Mouse (Mus musculus): ENCODE data around the gene Man2c1. TPM values are rescaled to one million over a fixed set of nuclear protein-coding genes. Genes with fewer than 3 reads are reported as not detected.

The Man2c1 gene
- total and polyA plus RNA-seq, 2 experiments: 28.1 to 122 TPM

GRCm38 (mm10) chr9:57150192-57150591 is 19.7 kb downstream of the Man2c1 start:
- no peak for TF ChIP-seq POLR2A (IDR thresholded peaks at IDR 0.05; ENCODE audit: extremely low read depth, insufficient read depth, low read length)
- TF ChIP-seq CTCF (IDR thresholded peaks at IDR 0.05; ENCODE audit: low read depth, low read length): no peak
- Histone ChIP-seq H3K4me1 (ENCODE audit: control insufficient read depth, insufficient read depth, low read length) (peaks cover 7% of the 10 kb centered on the region; the same call in 1 of the 2 replicates), H3K27ac (replicated peaks; ENCODE audit: insufficient read depth, low read depth, low read length) (no peak overlapping the region), H3K9ac (ENCODE audit: low read depth, low read length) (no peak overlapping the region), H3K79me2 (ENCODE audit: control insufficient read depth, insufficient read depth, low read length) (no peaks in the 10 kb centered on the region), H3K36me3 (ENCODE audit: control insufficient read depth, insufficient read depth, low read length) (no peaks in the 10 kb centered on the region), H3K27me3 (ENCODE audit: control insufficient read depth, insufficient read depth, low read length) (no peaks in the 10 kb centered on the region), H3K4me3 (ENCODE audit: insufficient read depth, low read depth, low read length) (no peak overlapping the region)
- WGBS: 77% methylated on average over 5 of the region's 5 CpGs
- no peak for DNase-seq (ENCODE audit: extremely low read depth, low read depth, low spot score)

DNA sequence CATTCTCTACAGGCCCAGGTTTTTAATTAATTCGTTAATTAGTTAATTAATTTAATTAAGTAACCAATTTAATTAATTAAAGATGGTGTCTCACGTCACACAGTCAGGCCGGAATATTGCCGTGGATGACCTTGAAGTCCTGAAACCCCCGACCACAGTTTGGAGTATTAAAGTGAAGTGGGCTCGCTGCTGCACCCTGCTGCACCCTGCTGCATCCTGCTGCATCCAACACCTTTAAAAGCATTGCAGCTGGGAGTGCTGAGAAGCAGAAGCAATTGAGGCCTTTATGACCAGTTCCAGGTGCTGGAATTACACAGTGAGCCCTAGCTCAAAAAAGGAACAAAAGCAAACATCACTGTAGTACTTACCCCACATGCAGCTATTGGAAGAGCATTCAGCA is 21.8 kb downstream of the Man2c1 start:
- no peak overlapping the region for H3K9ac ChIP-seq (ENCODE audit: low read depth, low read length)
- no peak overlapping the region for H3K27ac ChIP-seq (replicated peaks; ENCODE audit: insufficient read depth, low read depth, low read length)
- no peak overlapping the region for H3K4me3 ChIP-seq (ENCODE audit: insufficient read depth, low read depth, low read length)
- DNase-seq (ENCODE audit: extremely low read depth, low read depth, low spot score): no peak
- H3K79me2 ChIP-seq (ENCODE audit: control insufficient read depth, insufficient read depth, low read length): no peaks in the 10 kb centered on the region
- 73% methylated on average over 6 of the region's 6 CpGs for WGBS
- H3K36me3 ChIP-seq (ENCODE audit: control insufficient read depth, insufficient read depth, low read length): no peaks in the 10 kb centered on the region
- H3K4me1 ChIP-seq (ENCODE audit: control insufficient read depth, insufficient read depth, low read length): peaks cover 5% of the 10 kb centered on the region; the same call in 1 of the 2 replicates
- H3K27me3 ChIP-seq (ENCODE audit: control insufficient read depth, insufficient read depth, low read length): no peaks in the 10 kb centered on the region
- TF ChIP-seq CTCF (IDR thresholded peaks at IDR 0.05; ENCODE audit: low read depth, low read length) (no peak), POLR2A (IDR thresholded peaks at IDR 0.05; ENCODE audit: extremely low read depth, insufficient read depth, low read length) (no peak)

- Histone ChIP-seq H3K9ac (ENCODE audit: low read depth, low read length) (no peak overlapping the region), H3K27me3 (ENCODE audit: control insufficient read depth, insufficient read depth, low read length) (no peaks in the 10 kb centered on the region), H3K27ac (replicated peaks; ENCODE audit: insufficient read depth, low read depth, low read length) (no peak overlapping the region), H3K4me1 (ENCODE audit: control insufficient read depth, insufficient read depth, low read length) (no peaks in the 10 kb centered on the region; the same call in 1 of the 2 replicates), H3K4me3 (ENCODE audit: insufficient read depth, low read depth, low read length) (no peak overlapping the region), H3K79me2 (ENCODE audit: control insufficient read depth, insufficient read depth, low read length) (no peaks in the 10 kb centered on the region), H3K36me3 (ENCODE audit: control insufficient read depth, insufficient read depth, low read length) (no peaks in the 10 kb centered on the region)
- TF ChIP-seq CTCF (IDR thresholded peaks at IDR 0.05; ENCODE audit: low read depth, low read length): no peak
- no peak for TF ChIP-seq POLR2A (IDR thresholded peaks at IDR 0.05; ENCODE audit: extremely low read depth, insufficient read depth, low read length)
- DNase-seq (ENCODE audit: extremely low read depth, low read depth, low spot score): no peak
- WGBS: 95% methylated on average over 7 of the region's 7 CpGs
Observed at GRCm38 (mm10) chr9:57156383-57156782, 25.9 kb downstream of the Man2c1 start.

DNA sequence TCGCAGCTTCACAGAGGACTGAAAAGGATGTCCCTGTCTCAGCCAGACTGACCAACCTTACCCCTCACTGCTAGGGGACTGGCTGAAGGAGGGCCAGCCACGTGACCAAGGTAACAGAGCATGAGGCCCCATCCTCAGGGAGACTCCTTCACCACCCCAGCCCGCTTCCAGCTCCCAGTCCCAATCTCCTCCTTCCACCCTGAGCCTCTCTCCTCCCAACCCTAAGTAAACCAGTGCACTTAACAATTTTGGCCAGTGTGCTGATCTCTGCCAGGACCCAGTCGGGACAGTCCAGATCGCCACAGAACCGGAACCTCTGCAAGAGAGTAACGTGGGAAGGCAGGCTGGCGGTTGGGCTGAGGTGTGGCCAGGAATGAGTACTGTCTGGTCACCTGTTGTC is 26.3 kb downstream of the Man2c1 start:
- no peaks in the 10 kb centered on the region; the same call in 1 of the 2 replicates for H3K4me1 ChIP-seq (ENCODE audit: control insufficient read depth, insufficient read depth, low read length)
- TF ChIP-seq POLR2A (IDR thresholded peaks at IDR 0.05; ENCODE audit: extremely low read depth, insufficient read depth, low read length): no peak
- TF ChIP-seq CTCF (IDR thresholded peaks at IDR 0.05; ENCODE audit: low read depth, low read length): no peak
- no peak overlapping the region for H3K27ac ChIP-seq (replicated peaks; ENCODE audit: insufficient read depth, low read depth, low read length)
- 87% methylated on average over 8 of the region's 8 CpGs for WGBS
- no peak overlapping the region for H3K9ac ChIP-seq (ENCODE audit: low read depth, low read length)
- DNase-seq (ENCODE audit: extremely low read depth, low read depth, low spot score): no peak
- no peaks in the 10 kb centered on the region for H3K36me3 ChIP-seq (ENCODE audit: control insufficient read depth, insufficient read depth, low read length)
- no peaks in the 10 kb centered on the region for H3K79me2 ChIP-seq (ENCODE audit: control insufficient read depth, insufficient read depth, low read length)
- no peak overlapping the region for H3K4me3 ChIP-seq (ENCODE audit: insufficient read depth, low read depth, low read length)
- no peaks in the 10 kb centered on the region for H3K27me3 ChIP-seq (ENCODE audit: control insufficient read depth, insufficient read depth, low read length)

GRCm38 (mm10) chr9:57157499-57157898 is 27.0 kb downstream of the Man2c1 start:
- TF ChIP-seq CTCF (IDR thresholded peaks at IDR 0.05; ENCODE audit: low read depth, low read length): no peak
- no peak for TF ChIP-seq POLR2A (IDR thresholded peaks at IDR 0.05; ENCODE audit: extremely low read depth, insufficient read depth, low read length)
- no peak for DNase-seq (ENCODE audit: extremely low read depth, low read depth, low spot score)
- H3K4me3 ChIP-seq (ENCODE audit: insufficient read depth, low read depth, low read length): peak overlapping the region; percentile 92
- 0 out of 2 replicates have a peak overlapping the region, but pooled peaks have one; percentile 72 for H3K9ac ChIP-seq (ENCODE audit: low read depth, low read length)
- no peaks in the 10 kb centered on the region for H3K27me3 ChIP-seq (ENCODE audit: control insufficient read depth, insufficient read depth, low read length)
- no peaks in the 10 kb centered on the region for H3K79me2 ChIP-seq (ENCODE audit: control insufficient read depth, insufficient read depth, low read length)
- no peak overlapping the region for H3K27ac ChIP-seq (replicated peaks; ENCODE audit: insufficient read depth, low read depth, low read length)
- no peaks in the 10 kb centered on the region; the same call in 1 of the 2 replicates for H3K4me1 ChIP-seq (ENCODE audit: control insufficient read depth, insufficient read depth, low read length)
- no peaks in the 10 kb centered on the region for H3K36me3 ChIP-seq (ENCODE audit: control insufficient read depth, insufficient read depth, low read length)
- 34% methylated on average over 13 of the region's 13 CpGs for WGBS

GRCm38 (mm10) chr9:57158013-57158470 is 27.6 kb downstream of the Man2c1 start, which contains the start of gene Commd4:
Gene Commd4, minus strand, starts transcription at chr9:57158331.
- WGBS: under 1% methylated on average over 24 of the region's 24 CpGs
- H3K4me3 ChIP-seq (ENCODE audit: insufficient read depth, low read depth, low read length): peak within 1 kb of the TSS; percentile 92
- no peaks in the 10 kb centered on the region for H3K27me3 ChIP-seq (ENCODE audit: control insufficient read depth, insufficient read depth, low read length)
- H3K9ac ChIP-seq (ENCODE audit: low read depth, low read length): peak within 1 kb of the TSS; percentile 72
- H3K79me2 ChIP-seq (ENCODE audit: control insufficient read depth, insufficient read depth, low read length): no peaks in the 10 kb centered on the region
- DNase-seq (ENCODE audit: extremely low read depth, low read depth, low spot score): peak; percentile 91
- H3K27ac ChIP-seq (replicated peaks; ENCODE audit: insufficient read depth, low read depth, low read length): 0 out of 2 replicates have a peak within 1 kb of the TSS, but pooled peaks have one; percentile 13
- no peaks in the 10 kb centered on the region for H3K36me3 ChIP-seq (ENCODE audit: control insufficient read depth, insufficient read depth, low read length)
- no peaks in the 10 kb centered on the region; the same call in 1 of the 2 replicates for H3K4me1 ChIP-seq (ENCODE audit: control insufficient read depth, insufficient read depth, low read length)
- TF ChIP-seq POLR2A (IDR thresholded peaks at IDR 0.05; ENCODE audit: extremely low read depth, insufficient read depth, low read length) (no peak), CTCF (IDR thresholded peaks at IDR 0.05; ENCODE audit: low read depth, low read length) (no peak)

All from liver, adult 2 months (tissue).